Mouse (Mus musculus) thymus, postnatal 36 days (tissue): ENCODE data around the gene Tmem43.

Source experiments
- DNase-seq, 2 experiments: peaks; one replicate each; pipeline ENCODE4 v3.0.0; 2022; ENCODE audit warnings: mixed read lengths in 2 of 2

The Tmem43 gene

GRCm38 (mm10) chr6:91535231-91535630, 61.7 kb downstream of the Tmem43 start:
- DNase-seq: no peak

- DNase-seq: no peak
These were observed 62.7 kb downstream of the Tmem43 start for GRCm38 (mm10) chr6:91536047-91536765.
